Mouse (Mus musculus): Measurements from ENCODE around the gene Gm45521. TPM values are rescaled to one million over a fixed set of nuclear protein-coding genes. Genes with fewer than 3 reads are reported as not detected.

Gene Gm45521
- not detected for total RNA-seq (2021)
- long read RNA-seq, experiment 1, result 0 reads
- long read RNA-seq, experiment 2, result 0 reads

DNA sequence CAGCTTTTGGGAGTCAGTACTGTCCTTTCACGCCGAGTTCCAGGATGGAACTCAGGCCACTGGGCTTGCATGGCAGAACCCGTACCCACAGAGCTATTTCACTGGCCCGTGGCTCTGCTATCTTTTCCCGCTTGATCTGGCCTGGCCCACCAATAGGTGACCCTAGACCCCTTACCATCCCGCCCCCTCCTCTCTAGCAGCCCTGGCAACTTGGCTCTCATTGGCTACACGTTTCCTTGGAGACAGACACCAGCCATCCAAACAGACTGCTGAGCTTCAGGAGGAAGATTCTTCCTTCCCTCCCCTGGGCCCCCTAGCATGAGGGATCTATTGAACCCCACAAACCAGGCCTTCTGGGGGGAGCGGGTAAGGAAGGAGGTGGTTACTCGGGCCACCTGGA lies at the start of gene Gm45521:
TSS of gene Gm45521 (plus strand) at position 240 of the 400 bp plus-strand sequence.
- no peak for DNase-seq (ENCODE audit: low spot score in 2 of 2)
- intact Hi-C loops (cut with DNase I), result no loop called here

DNA sequence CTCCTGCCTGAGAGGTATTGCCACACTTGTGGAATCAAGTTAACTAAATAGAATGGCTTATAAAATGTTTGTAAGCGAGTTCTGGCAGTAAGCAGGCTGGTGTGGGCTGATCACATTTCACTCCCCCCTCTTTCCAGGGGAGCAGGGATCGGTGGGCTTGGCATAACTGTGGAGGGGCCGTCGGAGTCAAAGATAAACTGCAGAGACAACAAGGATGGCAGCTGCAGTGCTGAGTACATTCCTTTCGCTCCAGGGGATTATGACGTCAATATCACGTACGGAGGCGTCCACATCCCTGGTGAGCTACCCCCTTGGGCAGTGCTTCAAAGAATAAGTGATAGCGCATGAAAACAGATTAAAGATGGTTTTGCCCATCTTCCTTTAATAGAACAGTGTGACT lies 47.6 kb upstream of the Gm45521 start:
- intact Hi-C loops (cut with DNase I), result no loop called here
- DNase-seq (ENCODE audit: low spot score in 2 of 2), result no peak

DNA sequence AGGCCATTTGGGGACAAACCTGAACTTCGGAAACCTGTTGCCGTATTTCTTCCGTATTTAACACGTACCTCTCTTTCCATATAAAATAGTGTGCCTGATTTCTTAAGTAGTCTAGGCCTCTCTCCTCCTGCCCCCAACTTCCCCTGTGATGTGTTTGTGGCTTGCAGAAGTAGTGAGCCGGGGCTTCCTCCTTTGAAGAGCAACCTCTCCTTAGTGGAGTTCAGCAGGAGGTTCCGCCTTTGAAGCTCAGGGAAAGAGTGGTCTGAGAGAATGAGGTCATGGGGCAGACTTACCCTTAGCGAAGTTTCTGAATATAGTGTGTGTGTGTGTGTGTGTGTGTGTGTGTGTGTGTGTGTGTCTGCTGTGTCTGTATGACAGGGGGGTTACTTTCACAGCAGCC lies 43.2 kb upstream of the Gm45521 start:
- DNase-seq (ENCODE audit: low spot score in 2 of 2), result no peak
- intact Hi-C loops (cut with DNase I), result no loop called here

GRCm38 (mm10) chr14:7914461-7914860 lies 42.6 kb upstream of the Gm45521 start:
- no peak for DNase-seq (ENCODE audit: low spot score in 2 of 2)
- intact Hi-C loops (cut with DNase I), result no loop called here

GRCm38 (mm10) chr14:7918150-7918991 lies 38.7 kb upstream of the Gm45521 start:
- intact Hi-C loops (cut with DNase I), result no loop called here
- no peak for DNase-seq (ENCODE audit: low spot score in 2 of 2)

DNA sequence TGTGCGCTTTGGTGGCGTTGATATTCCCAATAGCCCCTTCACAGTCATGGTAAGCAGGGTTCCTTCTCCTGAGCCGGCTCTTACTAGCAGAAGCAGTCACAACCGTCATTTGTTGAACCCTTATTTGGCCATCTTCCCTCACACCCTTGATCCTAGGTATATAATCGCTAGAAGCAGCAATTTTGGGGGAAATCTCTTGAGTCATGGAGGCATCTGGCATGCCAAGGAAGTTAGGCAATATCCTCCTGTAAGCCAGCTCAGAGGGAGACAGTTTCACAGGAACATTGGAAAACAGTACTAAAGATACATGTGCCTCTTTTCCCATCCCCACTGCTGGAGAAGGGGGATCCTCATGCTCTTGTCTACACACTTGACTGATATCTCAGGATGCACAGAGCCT lies 37.8 kb upstream of the Gm45521 start:
- intact Hi-C loops (cut with DNase I), result no loop called here
- DNase-seq (ENCODE audit: low spot score in 2 of 2), result no peak

DNA sequence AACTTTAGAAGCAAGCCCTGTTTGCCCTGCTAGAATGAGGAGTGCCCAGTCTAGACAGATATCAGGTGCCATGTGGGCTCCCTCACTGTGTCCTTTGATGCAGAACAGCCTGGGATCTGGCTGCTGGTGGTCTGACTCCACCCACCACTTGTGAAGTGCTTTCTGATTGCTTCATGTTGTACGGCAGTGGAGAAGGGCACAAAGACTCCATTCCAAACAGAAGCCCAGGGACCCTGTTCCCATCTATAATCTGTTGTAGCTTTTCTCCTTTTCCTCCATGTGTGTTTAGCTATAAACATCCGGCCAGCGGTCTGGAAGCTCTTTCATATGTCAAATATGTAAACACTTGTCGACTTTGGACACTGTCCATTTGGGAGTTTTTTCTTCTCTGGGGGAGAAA lies 37.2 kb upstream of the Gm45521 start:
- intact Hi-C loops (cut with DNase I), result no loop called here
- DNase-seq (ENCODE audit: low spot score in 2 of 2), result no peak

DNA sequence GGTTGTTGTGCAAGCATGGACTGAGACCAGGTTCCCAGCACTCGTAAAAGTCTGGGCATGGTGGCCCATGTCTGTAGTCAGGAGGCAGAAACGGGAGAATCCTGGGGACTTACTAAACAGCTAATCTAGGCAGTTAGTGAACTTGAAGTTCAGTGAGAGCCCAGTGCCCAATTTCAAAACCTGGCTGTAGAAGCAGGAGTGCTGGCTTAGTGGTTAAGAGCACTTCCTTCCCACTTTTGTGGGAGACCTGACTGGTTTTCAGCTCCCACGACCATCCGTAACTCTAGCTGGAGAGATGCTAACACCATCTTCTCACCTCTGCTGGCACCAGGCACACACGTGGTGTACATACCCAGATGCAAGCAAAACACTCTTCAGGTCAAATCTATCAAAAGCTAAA lies 35.6 kb upstream of the Gm45521 start:
- no peak for DNase-seq (ENCODE audit: low spot score in 2 of 2)
- intact Hi-C loops (cut with DNase I), result no loop called here

GRCm38 (mm10) chr14:7923635-7924034 lies 33.5 kb upstream of the Gm45521 start:
- no peak for DNase-seq (ENCODE audit: low spot score in 2 of 2)
- intact Hi-C loops (cut with DNase I), result no loop called here

DNA sequence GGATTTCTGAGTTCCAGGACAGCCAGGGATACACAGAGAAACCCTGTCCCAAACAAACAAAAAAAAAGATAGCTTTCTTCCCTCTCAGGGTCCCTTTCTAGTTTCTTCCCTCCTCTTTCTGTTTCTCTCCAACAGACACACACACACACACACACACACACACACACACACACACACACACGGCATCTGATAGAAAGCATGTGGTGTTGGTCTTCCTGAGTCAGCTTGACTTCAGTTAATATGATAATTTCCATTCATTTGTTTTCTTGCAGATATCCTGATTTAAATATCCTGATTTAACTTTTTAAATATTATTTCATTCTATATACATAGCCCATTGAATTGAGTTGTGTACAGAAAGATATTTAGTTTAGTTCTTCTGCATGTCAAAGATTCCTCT lies 28.7 kb upstream of the Gm45521 start:
- intact Hi-C loops (cut with DNase I), result no loop called here
- no peak for DNase-seq (ENCODE audit: low spot score in 2 of 2)

GRCm38 (mm10) chr14:7929029-7929428 lies 28.1 kb upstream of the Gm45521 start:
- intact Hi-C loops (cut with DNase I), result no loop called here
- DNase-seq (ENCODE audit: low spot score in 2 of 2), result no peak

DNA sequence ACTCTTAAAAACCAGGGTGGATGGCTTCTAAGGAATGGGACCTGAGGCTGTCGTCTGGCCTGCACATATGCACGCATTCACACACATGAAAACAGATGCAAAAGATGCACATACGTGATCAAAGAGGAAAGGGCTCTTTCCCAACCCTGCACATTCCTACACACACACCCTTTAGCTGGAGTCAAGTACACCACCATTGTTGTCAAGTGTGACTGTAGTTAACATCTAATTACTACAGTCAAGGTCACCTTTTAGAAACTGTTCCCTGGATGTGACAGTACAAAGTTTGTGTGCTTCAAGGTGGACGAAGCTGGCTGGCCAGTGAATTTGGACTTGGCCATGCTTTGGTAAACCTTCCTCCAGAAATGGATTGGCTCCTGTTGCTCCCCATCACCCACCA lies 24.9 kb upstream of the Gm45521 start:
- intact Hi-C loops (cut with DNase I), result no loop called here
- no peak for DNase-seq (ENCODE audit: low spot score in 2 of 2)

- intact Hi-C loops (cut with DNase I), result no loop called here
- no peak for DNase-seq (ENCODE audit: low spot score in 2 of 2)
Observed at GRCm38 (mm10) chr14:7934166-7934565, 22.9 kb upstream of the Gm45521 start.

GRCm38 (mm10) chr14:7937052-7937630 lies 19.9 kb upstream of the Gm45521 start:
- intact Hi-C loops (cut with DNase I), result no loop called here
- peak; percentile 44 to 67 for DNase-seq (ENCODE audit: low spot score in 2 of 2)

DNA sequence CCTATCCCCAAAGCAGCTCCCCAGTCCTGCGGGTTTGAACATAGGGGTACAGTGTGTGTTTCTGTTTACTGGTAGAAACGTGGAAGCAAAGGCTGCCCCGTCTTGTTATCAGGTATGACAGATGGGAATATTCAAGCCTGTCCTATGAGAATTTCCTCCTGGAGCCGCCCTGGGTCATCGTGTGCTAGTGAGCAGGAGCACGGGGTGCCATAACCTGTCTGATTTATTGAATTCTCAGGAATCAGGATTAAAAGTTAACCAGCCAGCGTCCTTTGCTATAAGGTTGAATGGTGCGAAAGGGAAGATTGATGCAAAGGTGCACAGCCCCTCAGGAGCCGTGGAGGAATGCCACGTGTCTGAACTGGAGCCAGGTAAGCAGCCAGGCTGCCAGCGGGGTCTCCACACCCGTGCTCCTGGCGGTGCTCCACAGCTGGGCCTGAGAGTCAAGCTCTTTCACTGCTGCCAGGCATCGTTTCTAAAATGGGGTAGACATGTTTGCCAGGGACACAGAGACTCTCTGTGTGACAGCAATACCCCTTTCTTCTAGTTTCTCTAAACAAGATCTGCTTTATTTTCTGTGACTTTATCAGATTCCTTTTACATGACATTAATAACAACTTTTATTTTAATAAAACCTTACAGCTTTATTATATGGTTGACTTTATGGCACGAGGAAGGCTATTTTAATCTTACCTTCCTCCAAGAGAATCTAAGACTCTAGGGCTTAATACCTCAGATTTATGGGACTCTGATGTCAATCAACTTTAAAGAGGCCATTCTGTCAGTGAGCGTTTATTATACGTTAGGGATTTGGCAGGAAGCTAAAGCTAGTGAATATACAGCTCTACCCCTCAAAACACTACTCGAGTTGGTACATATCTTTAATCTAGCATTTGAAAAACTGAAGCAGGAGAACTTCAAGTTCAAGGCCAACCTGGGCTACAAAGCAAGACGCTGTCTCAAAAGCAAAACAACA lies 18.0 kb upstream of the Gm45521 start:
- DNase-seq (ENCODE audit: low spot score in 2 of 2), result no peak
- intact Hi-C loops (cut with DNase I), result no loop called here

GRCm38 (mm10) chr14:7941413-7941812 lies 15.7 kb upstream of the Gm45521 start:
- DNase-seq (ENCODE audit: low spot score in 2 of 2), result no peak
- intact Hi-C loops (cut with DNase I), result loop anchor here (5.0 to 10.0 kb wide), 2 partner anchors 47 to 124 kb away; partner anchors contain the start of gene Flnb

DNA sequence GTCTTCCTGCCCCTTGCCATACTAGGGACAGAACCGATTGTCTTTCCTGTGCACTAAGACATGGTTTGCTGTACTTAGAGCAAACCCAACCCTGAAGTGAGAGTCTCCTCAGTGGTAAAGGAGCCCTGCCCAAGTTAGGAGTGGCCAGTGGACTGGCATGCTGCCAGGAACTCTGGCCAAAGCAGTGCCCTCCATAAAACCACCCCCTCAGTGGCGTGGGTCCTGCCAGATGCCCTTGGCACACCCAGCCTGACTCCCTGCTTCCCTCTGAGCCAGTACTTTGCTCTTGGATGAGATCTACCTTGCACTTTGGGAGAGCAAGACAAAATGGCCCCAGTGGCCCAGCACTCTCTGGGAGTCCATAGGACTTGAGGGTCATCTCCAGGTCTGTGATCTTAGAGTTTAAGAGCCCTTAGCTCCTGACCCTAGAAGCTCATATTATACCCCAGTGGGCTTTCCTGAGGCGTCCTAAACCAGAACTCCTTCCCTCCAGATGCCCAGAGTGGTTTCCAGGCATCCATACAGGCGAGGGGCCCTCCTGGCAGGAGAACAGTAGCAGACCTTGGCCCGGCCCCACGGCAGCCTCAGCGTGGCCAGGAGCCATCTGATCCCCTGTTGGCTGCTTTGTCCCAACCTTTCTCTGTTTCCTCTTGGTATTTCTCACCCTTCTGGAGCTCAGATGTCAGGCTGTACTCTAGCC lies 13.8 kb upstream of the Gm45521 start:
- DNase-seq (ENCODE audit: low spot score in 2 of 2), result no peak
- intact Hi-C loops (cut with DNase I), result loop anchor here (5.0 to 10.0 kb wide), 2 partner anchors 48 to 126 kb away; partner anchors contain the start of gene Flnb

GRCm38 (mm10) chr14:7943801-7944135 lies 13.3 kb upstream of the Gm45521 start:
- intact Hi-C loops (cut with DNase I), result loop anchor here (5.0 to 10.0 kb wide), 2 partner anchors 49 to 126 kb away; partner anchors contain the start of gene Flnb

DNA sequence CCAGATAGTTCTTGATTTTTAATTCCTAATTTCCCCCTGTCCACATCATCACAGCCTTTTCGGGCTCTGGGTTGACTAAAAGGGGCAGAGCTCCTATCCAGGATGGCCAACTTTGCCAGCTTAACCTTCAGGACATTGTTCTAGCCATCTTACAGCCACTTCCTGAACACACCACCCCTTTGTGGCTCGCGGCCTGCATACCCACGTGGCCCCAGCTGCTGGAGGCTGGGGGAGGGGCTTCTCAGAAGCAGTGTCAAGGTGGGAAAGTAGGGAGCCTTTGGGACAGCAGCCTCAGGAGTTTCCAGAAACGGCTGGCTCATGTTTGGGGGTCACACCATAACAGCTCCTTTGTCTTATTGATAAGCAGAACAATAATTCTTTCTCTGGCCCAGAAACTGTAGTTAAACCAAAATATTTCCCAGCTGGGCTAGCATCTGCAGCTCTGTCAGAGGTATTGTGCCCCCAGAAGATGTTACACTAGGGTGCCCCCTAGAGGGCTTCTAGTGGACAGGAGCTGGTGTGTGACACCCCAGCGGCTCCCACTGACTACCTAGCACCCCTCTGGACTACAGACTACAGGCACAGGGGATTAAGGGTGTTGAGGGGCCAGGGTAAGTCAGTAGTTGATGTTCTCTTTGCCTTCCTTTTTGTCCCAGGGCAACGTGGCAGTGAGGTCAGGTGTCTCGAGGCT lies 12.6 kb upstream of the Gm45521 start:
- intact Hi-C loops (cut with DNase I), result loop anchor here (5.0 to 10.0 kb wide), 2 partner anchors 50 to 127 kb away; partner anchors contain the start of gene Flnb
- no peak for DNase-seq (ENCODE audit: low spot score in 2 of 2)

More at GRCm38 (mm10) chr14:7943801-7944135, 13.3 kb upstream of the Gm45521 start:
- no peak for DNase-seq (ENCODE audit: low spot score in 2 of 2)

Data from left cerebral cortex, postnatal 14 days (tissue).